Mouse (Mus musculus) liver, embryonic 14.5 days (tissue): ENCODE results near the gene Trub2. TPM values are rescaled to one million over a fixed set of nuclear protein-coding genes. Genes with fewer than 3 reads are reported as not detected.

Experiments
- ATAC-seq: fragments of 200-750 bp; cut with Nextera tagmentation; 2 replicates; pipeline ENCODE4 v1.8.0; 2017; ENCODE audit warnings: moderate number of reproducible peaks, mild to moderate bottlenecking, moderate library complexity; ENCODE audit not compliant: insufficient read depth
- DNase-seq, 3 experiments: peaks; one replicate each; pipeline ENCODE4 v3.0.0-alpha.2; 2012 to 2013; ENCODE audit warnings: low read depth in 3 of 3, low spot score in 3 of 3
- H3K27ac ChIP-seq: fragments of 300-500 bp; sonication (generic); 2 replicates; pipeline ENCODE4 v1.5.1; 2014; ENCODE audit warnings: moderate library complexity, mild to moderate bottlenecking, control low read depth, inconsistent platforms
- H3K27me3 ChIP-seq: fragments of 300-500 bp; sonication (generic); 2 replicates; pipeline ENCODE4 v1.6.1; 2014; ENCODE audit warnings: mild to moderate bottlenecking, low read length, moderate library complexity; ENCODE audit not compliant: control insufficient read depth, insufficient read depth
- H3K36me3 ChIP-seq: fragments of 300-500 bp; sonication (generic); replicated peaks from 2 replicates; pipeline ENCODE4 v1.6.1; 2014; ENCODE audit warnings: low read depth; ENCODE audit not compliant: control insufficient read depth, insufficient read depth
- H3K4me1 ChIP-seq, 2 experiments: fragments of 200-500 bp in 1 of 2; fragments of 300-500 bp in 1 of 2; sonication (generic) in 1 of 2; replicated peaks; 2 replicates each; pipeline ENCODE4 v1.6.1; 2012 to 2014; ENCODE audit warnings: antibody characterized with exemption in 1 of 2, inconsistent platforms in 1 of 2, low read length in 1 of 2; ENCODE audit not compliant: control insufficient read depth in 2 of 2, insufficient read depth in 2 of 2
- H3K4me2 ChIP-seq: fragments of 300-500 bp; sonication (generic); 2 replicates; pipeline ENCODE4 v1.6.1; 2014; ENCODE audit warnings: low read depth, mild to moderate bottlenecking, control low read depth, moderate library complexity
- H3K4me3 ChIP-seq, 2 experiments: fragments of 200-500 bp in 1 of 2; fragments of 300-500 bp in 1 of 2; sonication (generic) in 1 of 2; 2 replicates each; pipeline ENCODE4 v1.5.1; 2012 to 2014; ENCODE audit warnings: low read depth in 2 of 2, low read length in 2 of 2, mild to moderate bottlenecking in 2 of 2, control low read depth in 1 of 2, inconsistent platforms in 1 of 2, moderate library complexity in 1 of 2; ENCODE audit not compliant: insufficient read depth in 1 of 2
- H3K9ac ChIP-seq: fragments of 300-500 bp; sonication (generic); replicated peaks from 2 replicates; pipeline ENCODE4 v1.6.1; 2014; ENCODE audit warnings: mild to moderate bottlenecking, control low read depth, moderate library complexity
- H3K9me3 ChIP-seq: fragments of 300-500 bp; sonication (generic); 2 replicates; pipeline ENCODE4 v1.6.1; 2016; ENCODE audit warnings: low read length, mixed read lengths; ENCODE audit not compliant: control insufficient read depth
- CTCF ChIP-seq: IDR thresholded peaks from 2 replicates; pipeline ENCODE4 v1.5.1; 2016; ENCODE audit warnings: antibody characterized with exemption, low read depth, control low read depth
- EP300 ChIP-seq: IDR thresholded peaks from 2 replicates; pipeline ENCODE4 v1.6.1; 2016; ENCODE audit warnings: antibody characterized with exemption, low read depth
- WGBS: fragments of 180-500 bp; shearing (Covaris S2); extraction: QIAGEN DNeasy Blood & Tissue Kit; methylation state at CpG from one replicate; pipeline ENCODE4 v1.1.7; 2014; ENCODE audit not compliant: insufficient replicate concordance; 5-methylcytosine and 5-hydroxymethylcytosine counted together
- polyA plus RNA-seq, 2 experiments: library from polyadenylated mRNA; depleted of rRNA in 1 of 2; stranded (reverse) in 1 of 2; unstranded in 1 of 2; fragments of >200 nt; fragmentation: Nextera tagmentation in 1 of 2; extraction: Ambion mirVana in 1 of 2; gene quantifications; 2 replicates each; pipeline versions ENCODE4 v1.2.1 to v1.2.3; 2012 to 2014

Trub2 gene
- polyA plus RNA-seq, 2 experiments, result 9.3 to 15.1 TPM

- WGBS, result 63% methylated on average over 7 of the region's 7 CpGs
- no peaks in the 10 kb centered on the region for H3K9me3 ChIP-seq
- no peaks in the 10 kb centered on the region for H3K4me1 ChIP-seq
- no peaks in the 10 kb centered on the region for H3K27me3 ChIP-seq
- DNase-seq, result no peak
- H3K36me3 ChIP-seq, result peaks cover 3% of the 10 kb centered on the region
- no peak for ATAC-seq
- TF ChIP-seq EP300 (no peak), CTCF (no peak)
- H3K9ac ChIP-seq, result no peak overlapping the region
- no peak overlapping the region for H3K4me3 ChIP-seq
- no peak overlapping the region for H3K27ac ChIP-seq
- no peak overlapping the region for H3K4me2 ChIP-seq
Observed at GRCm38 (mm10) chr2:29716143-29716542, 72.2 kb downstream of the Trub2 start.

GRCm38 (mm10) chr2:29714127-29714526 lies 74.2 kb downstream of the Trub2 start:
- TF ChIP-seq CTCF, result no peak
- TF ChIP-seq EP300, result no peak
- 80% methylated on average over 5 of the region's 5 CpGs for WGBS
- DNase-seq, result no peak
- H3K27ac ChIP-seq, result no peak overlapping the region
- no peak overlapping the region for H3K4me2 ChIP-seq
- ATAC-seq, result no peak
- peaks cover 3% of the 10 kb centered on the region for H3K36me3 ChIP-seq
- H3K9me3 ChIP-seq, result no peaks in the 10 kb centered on the region
- no peak overlapping the region for H3K9ac ChIP-seq
- H3K4me3 ChIP-seq, result no peak overlapping the region
- no peaks in the 10 kb centered on the region for H3K4me1 ChIP-seq
- no peaks in the 10 kb centered on the region for H3K27me3 ChIP-seq

- no peak overlapping the region for H3K27ac ChIP-seq
- no peaks in the 10 kb centered on the region for H3K4me1 ChIP-seq
- peaks cover 3% of the 10 kb centered on the region for H3K36me3 ChIP-seq
- H3K27me3 ChIP-seq, result no peaks in the 10 kb centered on the region
- DNase-seq (no peak), ATAC-seq (no peak)
- no peak overlapping the region for H3K4me3 ChIP-seq
- no peak overlapping the region for H3K9ac ChIP-seq
- no peak overlapping the region for H3K4me2 ChIP-seq
- WGBS, result 77% methylated on average over 1 of the region's 2 CpGs
- no peaks in the 10 kb centered on the region for H3K9me3 ChIP-seq
- TF ChIP-seq CTCF (no peak), EP300 (no peak)
Observed at GRCm38 (mm10) chr2:29713501-29713900, 74.8 kb downstream of the Trub2 start.

GRCm38 (mm10) chr2:29711877-29712276 lies 76.4 kb downstream of the Trub2 start:
- no peak overlapping the region for H3K9ac ChIP-seq
- H3K4me1 ChIP-seq, result no peaks in the 10 kb centered on the region
- no peak for TF ChIP-seq EP300
- TF ChIP-seq CTCF, result no peak
- DNase-seq (no peak), ATAC-seq (no peak)
- no peak overlapping the region for H3K4me3 ChIP-seq
- H3K27me3 ChIP-seq, result no peaks in the 10 kb centered on the region
- no peak overlapping the region for H3K4me2 ChIP-seq
- 84% methylated on average over 5 of the region's 5 CpGs for WGBS
- no peaks in the 10 kb centered on the region for H3K9me3 ChIP-seq
- peaks cover 5% of the 10 kb centered on the region for H3K36me3 ChIP-seq
- H3K27ac ChIP-seq, result no peak overlapping the region

Other genes with a start within 250 kb of the Trub2 start
- gene Rapgef1, start 168.8 kb downstream of the Trub2 start, polyA plus RNA-seq (2012; rRNA removed), result 10.1 and 11.1 TPM in 2 replicates
- 3.9 and 5.5 TPM in 2 replicates for gene Rapgef1, start 168.8 kb downstream of the Trub2 start, polyA plus RNA-seq (2014; fragmentation: Nextera tagmentation; extraction: Ambion mirVana)
- gene Gm13420, start 36.8 kb downstream of the Trub2 start, polyA plus RNA-seq (2012; rRNA removed), result 0.39 and 0.64 TPM in 2 replicates
- 0.34 and 0.38 TPM in 2 replicates for gene Gm13420, start 36.8 kb downstream of the Trub2 start, polyA plus RNA-seq (2014; fragmentation: Nextera tagmentation; extraction: Ambion mirVana)
- not detected in 2 replicates for gene Gm13547, start 29.2 kb downstream of the Trub2 start, polyA plus RNA-seq (2012; rRNA removed)
- not detected in 2 replicates for gene Gm13547, start 29.2 kb downstream of the Trub2 start, polyA plus RNA-seq (2014; fragmentation: Nextera tagmentation; extraction: Ambion mirVana)
- 8.4 and 10.0 TPM in 2 replicates for gene Coq4, start 1.0 kb downstream of the Trub2 start, polyA plus RNA-seq (2012; rRNA removed)
- 11.6 and 13.4 TPM in 2 replicates for gene Coq4, start 1.0 kb downstream of the Trub2 start, polyA plus RNA-seq (2014; fragmentation: Nextera tagmentation; extraction: Ambion mirVana)
- gene Slc27a4, start 14.1 kb upstream of the Trub2 start, polyA plus RNA-seq (2012; rRNA removed), result 2.3 and 2.5 TPM in 2 replicates
- gene Slc27a4, start 14.1 kb upstream of the Trub2 start, polyA plus RNA-seq (2014; fragmentation: Nextera tagmentation; extraction: Ambion mirVana), result 1.5 and 1.9 TPM in 2 replicates
- 14.5 and 17.7 TPM in 2 replicates for gene Urm1, start 31.6 kb upstream of the Trub2 start, polyA plus RNA-seq (2012; rRNA removed)
- gene Urm1, start 31.6 kb upstream of the Trub2 start, polyA plus RNA-seq (2014; fragmentation: Nextera tagmentation; extraction: Ambion mirVana), result 7.4 and 8.4 TPM in 2 replicates
- 20.1 and 20.4 TPM in 2 replicates for gene Cercam, start 80.7 kb upstream of the Trub2 start, polyA plus RNA-seq (2012; rRNA removed)
- 16.6 and 23.1 TPM in 2 replicates for gene Cercam, start 80.7 kb upstream of the Trub2 start, polyA plus RNA-seq (2014; fragmentation: Nextera tagmentation; extraction: Ambion mirVana)
- gene Odf2, start 100.7 kb upstream of the Trub2 start, polyA plus RNA-seq (2012; rRNA removed), result 21.0 and 29.6 TPM in 2 replicates
- 23.5 and 29.1 TPM in 2 replicates for gene Odf2, start 100.7 kb upstream of the Trub2 start, polyA plus RNA-seq (2014; fragmentation: Nextera tagmentation; extraction: Ambion mirVana)
- 11.2 and 13.5 TPM in 2 replicates for gene Gle1, start 146.9 kb upstream of the Trub2 start, polyA plus RNA-seq (2012; rRNA removed)
- 17.6 and 20.5 TPM in 2 replicates for gene Gle1, start 146.9 kb upstream of the Trub2 start, polyA plus RNA-seq (2014; fragmentation: Nextera tagmentation; extraction: Ambion mirVana)
- gene Sptan1, start 177.1 kb upstream of the Trub2 start, polyA plus RNA-seq (2012; rRNA removed), result 11.5 and 21.1 TPM in 2 replicates
- 14.5 and 14.6 TPM in 2 replicates for gene Sptan1, start 177.1 kb upstream of the Trub2 start, polyA plus RNA-seq (2014; fragmentation: Nextera tagmentation; extraction: Ambion mirVana)